Mouse (Mus musculus): ENCODE measurements around the gene Slco2a1.

DNA sequence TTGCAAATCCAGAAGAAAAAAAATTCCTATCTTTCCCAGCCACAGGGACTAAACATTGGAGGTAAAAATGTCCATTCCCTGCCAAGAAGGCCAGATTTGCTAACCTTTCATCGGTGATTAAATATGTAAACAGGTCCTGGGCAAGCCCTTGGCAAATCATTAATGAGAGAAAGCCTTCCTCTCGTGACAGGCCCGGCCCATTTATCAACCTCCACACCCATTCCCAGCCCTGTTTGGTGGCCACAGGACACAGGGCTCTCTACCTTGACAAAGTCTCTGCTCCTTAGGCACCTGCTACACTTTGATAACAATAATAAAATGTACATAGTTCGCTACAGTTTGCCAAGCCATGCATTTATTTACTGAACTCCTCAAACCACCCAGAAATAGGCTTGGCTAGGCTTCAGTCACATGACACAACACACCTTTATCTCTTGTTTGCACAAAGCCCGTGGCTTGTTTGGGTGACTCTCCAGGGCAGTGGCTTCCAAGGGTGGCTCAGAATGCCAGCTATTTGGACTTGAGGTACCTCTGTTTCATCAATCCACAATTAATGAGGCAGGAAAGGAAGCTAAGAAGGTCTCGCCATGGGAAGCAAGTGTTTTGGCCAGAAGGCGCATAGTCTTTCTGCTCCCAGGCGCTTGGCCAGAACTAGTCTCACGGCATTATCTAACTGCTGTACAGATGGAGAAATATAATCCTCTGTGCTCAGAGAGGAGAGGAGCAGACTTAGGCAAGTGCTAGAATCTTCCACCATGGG lies 101.8 kb downstream of the Slco2a1 start:
- TF ChIP-seq POLR2A (IDR thresholded peaks at IDR 0.05; ENCODE audit: borderline replicate concordance, control insufficient read depth, low read depth, low read length): no peak
- TF ChIP-seq CTCF (IDR thresholded peaks at IDR 0.05; ENCODE audit: control insufficient read depth, insufficient read depth, low read length): no peak

Data from bone marrow, adult 2 months (tissue).